Mouse (Mus musculus): ENCODE data around the gene Pacsin1. TPM values are rescaled to one million over a fixed set of nuclear protein-coding genes. Genes with fewer than 3 reads are reported as not detected.

The Pacsin1 gene
- polyA plus RNA-seq, 1 experiment from 2014 or later: 4.7 TPM

DNA sequence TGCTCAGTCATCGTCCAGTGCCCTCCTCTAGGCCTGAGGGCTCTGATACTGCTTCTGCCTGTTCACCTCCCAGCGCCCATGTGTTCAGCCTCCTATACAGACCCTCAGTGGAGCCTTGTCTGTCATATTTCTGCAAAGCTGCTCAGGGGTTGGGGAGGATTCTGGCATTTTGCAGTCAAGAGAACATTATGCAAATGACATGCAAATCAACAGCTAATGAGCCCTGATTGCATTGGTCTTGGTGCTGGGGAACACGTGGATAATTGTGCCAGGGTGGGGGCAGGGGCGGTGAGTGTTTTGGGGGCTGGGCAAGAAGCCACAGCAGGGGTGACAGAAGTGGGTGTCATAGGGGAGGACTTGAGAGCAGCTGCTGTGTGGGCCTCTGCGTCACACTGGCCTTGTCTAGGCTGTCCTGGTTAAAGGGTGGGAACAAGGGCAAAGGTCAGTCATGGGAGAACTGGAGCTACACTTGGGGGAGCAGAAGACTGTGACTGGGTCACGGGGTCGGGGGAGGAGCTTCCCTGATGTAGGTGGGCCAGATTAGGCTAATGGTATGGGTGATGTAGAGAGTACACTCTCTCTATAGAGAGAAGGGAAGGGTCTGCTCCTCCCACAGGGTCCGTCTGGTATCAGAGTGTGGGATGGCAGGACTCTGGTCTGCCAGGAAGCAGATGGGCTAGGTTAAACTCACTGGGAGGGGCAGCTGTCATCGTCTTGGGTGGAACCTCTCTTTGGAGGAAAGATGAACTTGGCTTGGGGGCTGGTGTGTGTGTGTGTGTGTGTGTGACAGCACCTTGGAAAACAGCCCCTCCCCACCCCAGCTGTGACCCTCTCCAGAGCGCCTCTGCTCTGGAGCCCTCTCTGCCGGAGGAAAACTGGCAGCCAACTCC is 23.9 kb downstream of the Pacsin1 start:
- Histone ChIP-seq H3K9me3 (ENCODE audit: control insufficient read depth, low read length) (no peaks in the 10 kb centered on the region), H3K4me3 (ENCODE audit: low read depth, low read length) (no peak overlapping the region), H3K36me3 (ENCODE audit: control insufficient read depth, insufficient read depth, low read length) (no peaks in the 10 kb centered on the region), H3K27ac (ENCODE audit: low read depth, low read length) (peak overlapping the region; percentile 60; the same call in 1 of the 2 replicates), H3K9ac (ENCODE audit: low read length) (no peak overlapping the region), H3K4me2 (ENCODE audit: low read depth, low read length, severe bottlenecking) (no peak overlapping the region), H3K4me1 (replicated peaks; ENCODE audit: control insufficient read depth, insufficient read depth, low read length) (peaks cover 8% of the 10 kb centered on the region; the same call in 1 of the 2 replicates), H3K27me3 (ENCODE audit: control insufficient read depth, insufficient read depth, low read length) (no peaks in the 10 kb centered on the region)
- DNase-seq (ENCODE audit: low spot score): no peak
- ATAC-seq (replicated peaks; ENCODE audit: low FRiP score): peak; percentile 67
- WGBS: 52% methylated on average over 11 of the region's 11 CpGs

DNA sequence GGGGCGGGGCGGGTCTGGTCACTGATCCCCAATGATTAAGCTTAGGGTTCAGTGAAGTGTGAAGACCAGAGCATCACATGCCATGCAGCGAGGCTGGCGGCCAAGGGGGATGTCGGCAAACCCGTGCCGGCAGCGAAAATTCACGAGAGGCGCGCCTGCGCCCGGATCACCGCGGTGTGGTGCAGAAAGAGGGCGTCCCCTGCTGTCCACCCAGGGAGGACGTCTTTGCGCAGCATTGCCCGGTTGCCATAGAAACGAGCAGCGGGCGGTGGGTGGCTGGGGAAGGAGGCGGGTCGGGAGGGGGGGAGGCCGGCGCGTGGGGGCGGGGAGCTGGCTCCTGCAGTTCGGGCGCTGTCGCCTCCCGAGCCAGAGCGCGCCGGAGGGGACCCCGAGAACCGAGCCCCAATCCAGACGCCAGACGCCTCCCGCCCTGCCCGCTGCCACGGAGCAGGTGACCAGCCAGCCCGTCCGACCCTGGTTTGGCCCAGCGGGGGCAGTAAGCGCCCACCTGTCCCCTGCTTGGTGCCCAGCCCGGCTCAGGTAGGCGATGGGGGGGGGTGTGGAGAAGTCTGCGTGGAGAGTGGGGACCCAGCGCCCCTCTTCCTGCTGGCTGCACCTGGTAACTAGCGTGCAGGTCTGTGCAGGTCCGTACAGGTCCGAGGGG is 29.7 kb downstream of the Pacsin1 start:
- WGBS: under 1% methylated on average over 45 of the region's 53 CpGs
- Histone ChIP-seq H3K27me3 (ENCODE audit: control insufficient read depth, insufficient read depth, low read length) (peaks cover 4% of the 10 kb centered on the region), H3K4me3 (ENCODE audit: low read depth, low read length) (peak overlapping the region; percentile 41), H3K27ac (ENCODE audit: low read depth, low read length) (no peak overlapping the region), H3K9me3 (ENCODE audit: control insufficient read depth, low read length) (no peaks in the 10 kb centered on the region), H3K4me1 (replicated peaks; ENCODE audit: control insufficient read depth, insufficient read depth, low read length) (peaks cover 8% of the 10 kb centered on the region; the same call in 1 of the 2 replicates), H3K9ac (ENCODE audit: low read length) (peak overlapping the region; percentile 40), H3K4me2 (ENCODE audit: low read depth, low read length, severe bottlenecking) (peak overlapping the region; percentile 95), H3K36me3 (ENCODE audit: control insufficient read depth, insufficient read depth, low read length) (no peaks in the 10 kb centered on the region)
- ATAC-seq (replicated peaks; ENCODE audit: low FRiP score) (peak; percentile 71), DNase-seq (ENCODE audit: low spot score) (peak; percentile 90)

DNA sequence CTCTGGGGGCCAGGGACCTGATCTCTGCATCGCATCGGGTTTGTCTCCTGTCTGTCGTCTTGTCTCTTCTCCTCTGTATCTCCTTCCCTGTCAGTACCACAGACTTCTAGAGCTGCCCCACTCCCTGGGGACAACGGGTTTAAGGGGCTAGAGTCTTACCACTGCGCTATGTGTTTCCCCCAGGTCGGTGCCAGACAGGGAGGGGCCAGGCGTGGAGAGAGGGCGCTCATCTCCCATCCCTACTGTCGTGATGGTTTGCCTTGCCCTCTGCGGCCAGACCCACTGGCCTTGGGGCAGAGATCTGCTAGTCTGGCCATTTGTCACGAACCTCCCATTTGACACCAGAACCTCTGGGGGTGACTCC is 30.2 kb downstream of the Pacsin1 start:
- no peaks in the 10 kb centered on the region for H3K9me3 ChIP-seq (ENCODE audit: control insufficient read depth, low read length)
- H3K27me3 ChIP-seq (ENCODE audit: control insufficient read depth, insufficient read depth, low read length): peaks cover 4% of the 10 kb centered on the region
- peaks cover 8% of the 10 kb centered on the region; the same call in 1 of the 2 replicates for H3K4me1 ChIP-seq (replicated peaks; ENCODE audit: control insufficient read depth, insufficient read depth, low read length)
- H3K9ac ChIP-seq (ENCODE audit: low read length): peak overlapping the region; percentile 40; the same call in 1 of the 2 replicates
- no peak for DNase-seq (ENCODE audit: low spot score)
- 1% methylated on average over 11 of the region's 11 CpGs for WGBS
- peak; percentile 42; the same call in 1 of the 2 replicates for ATAC-seq (replicated peaks; ENCODE audit: low FRiP score)
- H3K36me3 ChIP-seq (ENCODE audit: control insufficient read depth, insufficient read depth, low read length): no peaks in the 10 kb centered on the region
- H3K4me3 ChIP-seq (ENCODE audit: low read depth, low read length): peak overlapping the region; percentile 41
- H3K27ac ChIP-seq (ENCODE audit: low read depth, low read length): no peak overlapping the region
- peak overlapping the region; percentile 95 for H3K4me2 ChIP-seq (ENCODE audit: low read depth, low read length, severe bottlenecking)

DNA sequence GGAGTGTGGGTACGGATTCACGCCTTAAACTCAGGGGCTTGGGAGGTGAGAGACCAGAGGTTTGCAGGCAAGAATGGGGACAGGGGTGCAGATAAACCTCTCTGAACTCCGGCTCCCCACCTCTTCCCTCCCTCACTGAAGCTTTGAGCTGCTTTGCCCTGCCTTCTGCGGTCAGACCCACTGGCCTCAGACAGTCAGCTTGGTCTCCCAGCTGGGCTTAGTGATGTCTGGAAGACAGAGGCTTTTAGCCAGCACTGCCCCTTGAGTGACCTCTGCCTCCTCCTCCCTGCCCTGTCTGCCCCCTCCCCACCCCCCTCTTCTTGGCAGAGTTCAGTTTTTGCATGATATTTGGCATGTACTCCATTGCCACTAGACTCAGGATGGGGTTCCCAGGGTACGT is 31.1 kb downstream of the Pacsin1 start:
- Histone ChIP-seq H3K9me3 (ENCODE audit: control insufficient read depth, low read length) (no peaks in the 10 kb centered on the region), H3K4me2 (ENCODE audit: low read depth, low read length, severe bottlenecking) (no peak overlapping the region), H3K36me3 (ENCODE audit: control insufficient read depth, insufficient read depth, low read length) (no peaks in the 10 kb centered on the region), H3K4me3 (ENCODE audit: low read depth, low read length) (no peak overlapping the region), H3K27me3 (ENCODE audit: control insufficient read depth, insufficient read depth, low read length) (peaks cover 4% of the 10 kb centered on the region), H3K4me1 (replicated peaks; ENCODE audit: control insufficient read depth, insufficient read depth, low read length) (peaks cover 8% of the 10 kb centered on the region; the same call in 1 of the 2 replicates), H3K9ac (ENCODE audit: low read length) (peak overlapping the region; percentile 12; the same call in 1 of the 2 replicates), H3K27ac (ENCODE audit: low read depth, low read length) (no peak overlapping the region)
- ATAC-seq (replicated peaks; ENCODE audit: low FRiP score) (no peak), DNase-seq (ENCODE audit: low spot score) (no peak)
- WGBS: 38% methylated on average over 5 of the region's 5 CpGs

DNA sequence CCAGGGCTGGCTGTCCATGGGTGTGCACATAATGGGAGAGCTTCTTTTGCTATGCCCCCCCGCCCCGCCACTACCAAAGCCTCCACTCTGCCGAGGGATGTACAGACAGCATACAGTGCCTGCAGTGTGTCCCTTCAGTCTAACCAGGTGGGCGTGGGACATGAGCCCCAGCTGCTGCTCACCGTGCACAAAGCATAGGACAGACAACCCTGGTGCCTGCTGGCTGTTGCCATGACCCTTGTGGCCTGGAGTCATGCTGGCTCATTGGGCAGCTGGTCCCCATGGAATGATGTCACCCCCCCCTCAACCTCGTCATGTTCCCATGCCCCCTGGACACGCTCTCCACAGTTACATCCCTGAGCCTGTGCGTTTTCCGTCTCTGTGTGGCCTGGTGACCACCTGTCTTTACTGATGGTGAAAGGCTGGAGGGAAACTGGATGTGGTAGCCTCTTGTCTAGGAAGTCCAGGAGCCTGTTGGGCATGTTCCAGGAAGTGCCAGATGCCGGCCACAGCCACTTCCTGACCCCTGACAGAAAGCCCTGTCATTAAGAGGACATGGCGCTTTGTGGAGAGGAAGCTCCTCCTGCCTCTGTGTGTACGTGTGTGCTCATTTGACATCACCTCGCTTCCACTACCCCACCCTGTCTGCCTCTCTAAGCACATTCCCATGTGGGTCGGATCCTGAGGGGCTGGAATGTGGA is 35.8 kb downstream of the Pacsin1 start:
- Histone ChIP-seq H3K4me2 (ENCODE audit: low read depth, low read length, severe bottlenecking) (no peak overlapping the region), H3K9me3 (ENCODE audit: control insufficient read depth, low read length) (no peaks in the 10 kb centered on the region), H3K4me1 (replicated peaks; ENCODE audit: control insufficient read depth, insufficient read depth, low read length) (0 out of 2 replicates have a peak, but pooled peaks cover under 1% of the 10 kb centered on the region), H3K27me3 (ENCODE audit: control insufficient read depth, insufficient read depth, low read length) (no peaks in the 10 kb centered on the region; the same call in none of the 2 replicates), H3K9ac (ENCODE audit: low read length) (no peak overlapping the region), H3K36me3 (ENCODE audit: control insufficient read depth, insufficient read depth, low read length) (no peaks in the 10 kb centered on the region), H3K27ac (ENCODE audit: low read depth, low read length) (no peak overlapping the region), H3K4me3 (ENCODE audit: low read depth, low read length) (no peak overlapping the region)
- ATAC-seq (replicated peaks; ENCODE audit: low FRiP score): no peak
- 78% methylated on average over 14 of the region's 14 CpGs for WGBS
- no peak for DNase-seq (ENCODE audit: low spot score)

DNA sequence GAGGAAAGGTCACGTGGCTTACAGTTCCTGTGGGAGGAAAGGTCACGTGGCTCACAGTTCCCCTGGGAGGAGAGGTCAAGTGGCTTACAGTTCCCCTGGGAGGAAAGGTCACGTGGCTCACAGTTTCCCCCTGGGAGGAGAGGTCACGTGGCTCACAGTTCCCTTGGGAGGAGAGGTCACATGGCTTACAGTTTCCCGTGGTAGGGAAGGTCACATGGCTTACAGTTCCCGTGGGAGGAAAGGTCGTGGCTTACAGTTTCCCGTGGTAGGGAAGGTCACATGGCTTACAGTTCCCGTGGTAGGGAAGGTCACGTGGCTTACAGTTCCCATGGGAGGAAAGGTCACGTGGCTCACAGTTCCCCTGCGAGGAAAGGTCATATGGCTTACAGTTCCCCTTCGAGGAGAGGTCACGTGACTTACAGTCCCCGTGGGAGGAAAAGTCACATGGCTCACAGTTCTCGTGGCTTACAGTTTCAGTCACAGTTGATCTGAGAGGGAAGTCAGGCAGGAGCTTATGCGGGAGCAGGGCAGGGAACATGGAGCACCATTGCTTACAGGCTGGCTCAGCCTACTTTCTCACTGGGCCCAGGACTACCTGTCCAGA is 44.4 kb downstream of the Pacsin1 start:
- 88% methylated on average over 17 of the region's 17 CpGs for WGBS
- Histone ChIP-seq H3K9ac (ENCODE audit: low read length) (no peak overlapping the region), H3K4me1 (replicated peaks; ENCODE audit: control insufficient read depth, insufficient read depth, low read length) (no peaks in the 10 kb centered on the region; the same call in 1 of the 2 replicates), H3K4me3 (ENCODE audit: low read depth, low read length) (no peak overlapping the region), H3K4me2 (ENCODE audit: low read depth, low read length, severe bottlenecking) (no peak overlapping the region), H3K9me3 (ENCODE audit: control insufficient read depth, low read length) (no peaks in the 10 kb centered on the region), H3K27ac (ENCODE audit: low read depth, low read length) (no peak overlapping the region), H3K27me3 (ENCODE audit: control insufficient read depth, insufficient read depth, low read length) (no peaks in the 10 kb centered on the region), H3K36me3 (ENCODE audit: control insufficient read depth, insufficient read depth, low read length) (no peaks in the 10 kb centered on the region)
- DNase-seq (ENCODE audit: low spot score) (no peak), ATAC-seq (replicated peaks; ENCODE audit: low FRiP score) (no peak)

DNA sequence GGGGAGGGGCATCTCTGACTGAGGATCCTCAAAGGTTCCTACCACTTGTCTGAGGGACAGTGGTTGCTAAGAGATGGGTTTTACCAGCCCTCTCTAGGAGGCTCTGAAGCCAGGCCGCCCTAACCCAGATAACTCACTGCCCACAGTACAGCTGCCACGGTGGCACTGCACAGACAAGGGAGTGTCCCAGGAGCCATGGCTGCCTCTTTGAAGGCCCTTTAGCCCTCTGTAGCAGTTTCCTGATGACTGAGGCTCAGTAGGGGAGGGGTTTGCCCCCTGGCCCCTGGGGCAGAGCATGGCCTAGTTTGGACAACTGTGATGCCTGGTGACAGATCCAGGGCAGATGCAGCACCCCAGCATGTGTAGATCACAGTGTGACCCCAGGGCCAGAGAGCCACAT is 45.5 kb downstream of the Pacsin1 start:
- Histone ChIP-seq H3K4me1 (replicated peaks; ENCODE audit: control insufficient read depth, insufficient read depth, low read length) (no peaks in the 10 kb centered on the region; the same call in 1 of the 2 replicates), H3K4me3 (ENCODE audit: low read depth, low read length) (no peak overlapping the region), H3K9me3 (ENCODE audit: control insufficient read depth, low read length) (no peaks in the 10 kb centered on the region), H3K9ac (ENCODE audit: low read length) (no peak overlapping the region), H3K27ac (ENCODE audit: low read depth, low read length) (no peak overlapping the region), H3K4me2 (ENCODE audit: low read depth, low read length, severe bottlenecking) (no peak overlapping the region), H3K36me3 (ENCODE audit: control insufficient read depth, insufficient read depth, low read length) (no peaks in the 10 kb centered on the region), H3K27me3 (ENCODE audit: control insufficient read depth, insufficient read depth, low read length) (no peaks in the 10 kb centered on the region)
- no peak for ATAC-seq (replicated peaks; ENCODE audit: low FRiP score)
- no peak for DNase-seq (ENCODE audit: low spot score)
- WGBS: 74% methylated on average over 2 of the region's 2 CpGs

DNA sequence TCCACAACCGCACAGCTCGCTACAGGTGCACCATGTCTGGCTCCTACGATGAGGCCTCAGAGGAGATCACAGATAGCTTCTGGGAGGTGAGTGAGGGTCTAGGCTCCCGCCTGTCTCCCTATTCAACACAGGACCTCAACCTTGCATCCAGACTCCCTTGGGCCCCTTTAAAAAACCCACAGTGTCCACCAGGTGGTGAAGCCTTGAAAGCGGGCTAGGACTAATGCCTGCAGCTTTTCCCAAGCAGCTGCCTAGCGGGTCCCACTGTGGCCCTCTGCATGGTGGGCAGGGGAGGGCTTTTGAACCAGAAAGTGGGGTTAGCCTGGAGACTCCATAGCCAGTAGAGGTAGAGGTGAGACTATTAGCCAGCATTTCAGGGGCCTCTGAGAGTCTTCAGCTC is 46.5 kb downstream of the Pacsin1 start:
- ATAC-seq (replicated peaks; ENCODE audit: low FRiP score): no peak
- no peak overlapping the region for H3K9ac ChIP-seq (ENCODE audit: low read length)
- H3K36me3 ChIP-seq (ENCODE audit: control insufficient read depth, insufficient read depth, low read length): no peaks in the 10 kb centered on the region
- H3K9me3 ChIP-seq (ENCODE audit: control insufficient read depth, low read length): no peaks in the 10 kb centered on the region
- DNase-seq (ENCODE audit: low spot score): no peak
- 72% methylated on average over 6 of the region's 6 CpGs for WGBS
- H3K4me3 ChIP-seq (ENCODE audit: low read depth, low read length): no peak overlapping the region
- no peak overlapping the region for H3K4me2 ChIP-seq (ENCODE audit: low read depth, low read length, severe bottlenecking)
- H3K4me1 ChIP-seq (replicated peaks; ENCODE audit: control insufficient read depth, insufficient read depth, low read length): no peaks in the 10 kb centered on the region; the same call in 1 of the 2 replicates
- no peak overlapping the region for H3K27ac ChIP-seq (ENCODE audit: low read depth, low read length)
- H3K27me3 ChIP-seq (ENCODE audit: control insufficient read depth, insufficient read depth, low read length): no peaks in the 10 kb centered on the region; the same call in 1 of the 2 replicates

Data from forebrain, embryonic 11.5 days (tissue).